Mouse (Mus musculus) lung, adult 2 months (tissue): ENCODE data around the gene Serpinb1a.

ENCODE experiments used
- CTCF ChIP-seq: fragments of 200-500 bp; IDR thresholded peaks from 2 replicates; pipeline ENCODE4 v1.5.1; 2011; ENCODE audit warnings: mild to moderate bottlenecking, low read length, control low read depth; ENCODE audit not compliant: insufficient read depth
- POLR2A ChIP-seq: fragments of 200-500 bp; IDR thresholded peaks from 2 replicates; pipeline ENCODE4 v1.6.1; 2011; ENCODE audit warnings: low read depth, mild to moderate bottlenecking, control low read depth, low read length, borderline replicate concordance; ENCODE audit errors: extremely low read depth

GRCm38 (mm10) chr13:32803701-32804345, 47.2 kb downstream of the Serpinb1a start:
- TF ChIP-seq POLR2A: no peak
- no peak for TF ChIP-seq CTCF
